Mouse (Mus musculus) 3T3-L1 (cell line): ENCODE measurements around the gene Mapk1ip1l.

Experiments used
- DNase-seq: peaks from one replicate; pipeline ENCODE4 v3.0.0-alpha.2; 2015; ENCODE audit warnings: low read depth, low spot score

Mapk1ip1l gene

GRCm38 (mm10) chr14:47361418-47361817 is 63.4 kb downstream of the Mapk1ip1l start:
- no peak for DNase-seq

GRCm38 (mm10) chr14:47361899-47362298 is 63.8 kb downstream of the Mapk1ip1l start:
- no peak for DNase-seq

- no peak for DNase-seq
Measured at GRCm38 (mm10) chr14:47364742-47365449, 66.8 kb downstream of the Mapk1ip1l start.

DNA sequence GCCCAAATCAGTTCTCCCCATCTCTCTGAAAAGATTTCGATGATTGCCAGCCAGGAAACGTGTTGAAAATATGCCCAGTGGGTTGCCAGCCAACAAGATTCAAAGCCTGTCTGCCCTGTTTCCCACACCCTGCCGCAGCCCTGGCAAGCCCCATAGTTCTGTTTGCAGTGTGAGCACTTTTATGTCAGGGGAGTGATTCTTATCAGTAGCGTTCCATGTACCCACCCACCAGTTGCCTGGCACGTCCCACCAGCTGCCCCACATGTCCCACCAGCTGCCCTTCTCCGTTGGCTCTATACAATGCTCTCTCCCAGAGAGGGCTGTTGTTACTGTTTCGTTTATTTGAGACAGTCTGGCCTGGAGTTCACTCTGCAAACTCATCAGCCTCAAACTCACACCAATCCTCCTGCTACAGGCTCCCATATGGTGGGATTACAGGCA is 68.8 kb downstream of the Mapk1ip1l start:
- no peak for DNase-seq

DNA sequence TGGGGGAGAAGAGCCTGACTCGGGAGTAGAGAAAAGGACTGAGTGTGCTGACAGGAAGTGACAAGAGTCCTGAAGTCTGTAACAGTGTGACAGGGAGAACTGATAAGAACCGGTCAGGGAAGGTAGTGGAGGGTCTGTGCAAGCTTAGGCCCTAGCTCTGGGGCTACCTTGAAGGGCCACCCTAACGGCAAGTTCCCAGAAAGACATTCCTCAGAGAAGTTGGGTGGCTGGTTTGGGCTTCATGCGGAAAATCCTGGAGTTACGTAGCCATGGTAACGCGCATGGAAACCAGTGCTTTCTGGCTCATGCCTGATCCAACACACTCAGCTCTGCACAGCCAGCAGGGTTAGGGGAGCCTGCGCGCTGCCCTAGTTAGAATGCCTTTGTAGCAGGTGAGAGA is 69.4 kb downstream of the Mapk1ip1l start, which contains the start of gene Lgals3:
TSS of gene Lgals3 (plus strand) at position 291 of the 400 bp plus-strand sequence.
- DNase-seq = no peak

- no peak for DNase-seq
Measured at GRCm38 (mm10) chr14:47369741-47370140, 71.7 kb downstream of the Mapk1ip1l start.

DNA sequence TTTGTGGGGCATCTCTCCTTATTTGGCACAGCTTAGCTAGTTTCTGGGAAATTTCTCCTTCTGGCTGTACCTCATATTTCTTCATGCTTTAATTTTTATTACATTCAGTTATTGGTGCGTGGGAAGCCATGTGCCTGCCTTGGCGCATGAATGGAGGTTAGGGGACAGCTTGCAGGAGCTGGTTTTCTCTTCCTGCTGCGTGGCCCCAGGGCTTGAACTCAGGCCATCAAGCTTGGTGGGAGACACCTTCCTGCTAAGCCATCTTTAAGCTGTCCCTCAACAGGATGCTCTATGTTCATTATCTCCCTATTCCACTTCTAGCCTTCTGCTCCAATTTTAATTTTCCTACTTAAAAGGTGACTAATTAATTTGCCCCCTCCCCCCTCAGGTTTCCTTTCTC is 72.7 kb downstream of the Mapk1ip1l start:
- no peak for DNase-seq

DNA sequence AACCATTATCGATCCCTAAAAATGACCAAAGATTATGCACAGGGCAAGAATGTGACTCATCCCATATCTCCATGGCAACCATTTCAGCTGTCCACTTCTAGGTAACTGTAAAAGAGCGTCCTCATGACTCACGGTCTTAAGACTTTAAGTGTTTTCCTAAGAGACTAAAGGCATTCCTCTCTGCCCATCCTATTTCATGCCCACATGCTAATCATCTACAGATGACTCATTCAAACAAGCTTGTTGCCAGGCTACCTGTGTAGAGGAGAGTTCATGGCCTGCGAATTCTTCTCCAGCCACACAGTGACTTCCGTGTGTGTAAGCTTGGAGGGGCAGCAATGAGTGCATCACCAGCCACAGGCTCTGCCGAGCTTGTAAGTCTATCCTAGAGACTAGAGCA is 73.6 kb downstream of the Mapk1ip1l start:
- peak; percentile 96 for DNase-seq
